Mouse (Mus musculus): Measurements from ENCODE around the gene Plxnd1. TPM values are rescaled to one million over a fixed set of nuclear protein-coding genes. Genes with fewer than 3 reads are reported as not detected.

Plxnd1 gene
- polyA plus RNA-seq, 1 experiment from 2014 or later = 25.2 TPM

GRCm38 (mm10) chr6:115905568-115905967, 89.2 kb downstream of the Plxnd1 start:
- no peak overlapping the region for H3K9ac ChIP-seq (replicated peaks)
- H3K27me3 ChIP-seq = no peaks in the 10 kb centered on the region
- H3K4me3 ChIP-seq (replicated peaks) = no peak overlapping the region
- ATAC-seq (ENCODE audit: insufficient number of reproducible peaks, insufficient read depth, low FRiP score, low TSS enrichment, low read depth) = no peak
- H3K36me3 ChIP-seq = peaks cover 63% of the 10 kb centered on the region
- WGBS = 90% methylated on average over 6 of the region's 6 CpGs
- no peak overlapping the region for H3K27ac ChIP-seq
- H3K4me1 ChIP-seq (replicated peaks) = peaks cover 6% of the 10 kb centered on the region; the same call in 1 of the 2 replicates
- no peak overlapping the region for H3K4me2 ChIP-seq
- H3K9me3 ChIP-seq = no peaks in the 10 kb centered on the region

Other genes starting within 250 kb of the Plxnd1 start
- gene Tmem40, start 232.6 kb downstream of the Plxnd1 start, polyA plus RNA-seq (2016; fragmentation: Nextera tagmentation; extraction: Ambion mirVana) = 1.7 and 1.9 TPM in 2 replicates
- 66.9 and 71.8 TPM in 2 replicates for gene Cand2, start 220.5 kb downstream of the Plxnd1 start, polyA plus RNA-seq (2016; fragmentation: Nextera tagmentation; extraction: Ambion mirVana)
- 2,195 and 2,268 TPM in 2 replicates for gene Rpl32, start 186.3 kb downstream of the Plxnd1 start, polyA plus RNA-seq (2016; fragmentation: Nextera tagmentation; extraction: Ambion mirVana)
- gene Efcab12, start 156.6 kb downstream of the Plxnd1 start, polyA plus RNA-seq (2016; fragmentation: Nextera tagmentation; extraction: Ambion mirVana) = 0.45 and 0.51 TPM in 2 replicates
- 32.3 and 33.7 TPM in 2 replicates for gene Mbd4, start 141.6 kb downstream of the Plxnd1 start, polyA plus RNA-seq (2016; fragmentation: Nextera tagmentation; extraction: Ambion mirVana)
- 32.1 and 34.9 TPM in 2 replicates for gene Ift122, start 141.5 kb downstream of the Plxnd1 start, polyA plus RNA-seq (2016; fragmentation: Nextera tagmentation; extraction: Ambion mirVana)
- gene Rho, start 63.3 kb downstream of the Plxnd1 start, polyA plus RNA-seq (2016; fragmentation: Nextera tagmentation; extraction: Ambion mirVana) = 0.28 and 0.38 TPM in 2 replicates
- not detected in 2 replicates for gene H1foo, start 50.1 kb downstream of the Plxnd1 start, polyA plus RNA-seq (2016; fragmentation: Nextera tagmentation; extraction: Ambion mirVana)
- gene Tmcc1, start 198.5 kb upstream of the Plxnd1 start, polyA plus RNA-seq (2016; fragmentation: Nextera tagmentation; extraction: Ambion mirVana) = 15.5 and 19.4 TPM in 2 replicates
- gene Washc2, start 213.0 kb upstream of the Plxnd1 start, polyA plus RNA-seq (2016; fragmentation: Nextera tagmentation; extraction: Ambion mirVana) = 51.8 and 55.9 TPM in 2 replicates